Mouse (Mus musculus) spleen, adult 2 months (tissue): ENCODE measurements around the gene Scaf1.

ENCODE experiments used
- CTCF ChIP-seq: fragments of 200-500 bp; IDR thresholded peaks from 2 replicates; pipeline ENCODE4 v1.5.1; 2011; ENCODE audit warnings: mild to moderate bottlenecking, inconsistent platforms; ENCODE audit not compliant: insufficient read depth, insufficient read length, insufficient replicate concordance; ENCODE audit errors: extremely low read depth
- POLR2A ChIP-seq: fragments of 200-500 bp; IDR thresholded peaks from 2 replicates; pipeline ENCODE4 v1.6.1; 2011; ENCODE audit warnings: low read depth, low read length, inconsistent platforms

- no peak for TF ChIP-seq CTCF
- no peak for TF ChIP-seq POLR2A
These were observed 10.1 kb upstream of the Scaf1 start for GRCm38 (mm10) chr7:45026256-45026655.
